Mouse (Mus musculus) myocyte (in vitro differentiated cells): Measurements from ENCODE around the gene Erlin1.

Source experiments
- POLR2A ChIP-seq: IDR thresholded peaks from one replicate; pipeline ENCODE4 v1.6.1; 2011; ENCODE audit warnings: low read depth, mild to moderate bottlenecking, control low read depth, moderate library complexity; ENCODE audit not compliant: insufficient read length
- USF1 ChIP-seq: IDR thresholded peaks from one replicate; pipeline ENCODE4 v1.6.1; 2011; ENCODE audit warnings: low read depth, mild to moderate bottlenecking, control low read depth, moderate library complexity

GRCm38 (mm10) chr19:44067323-44068049, 2.1 kb downstream of the Erlin1 start:
- TF ChIP-seq USF1: no peak
- no peak for TF ChIP-seq POLR2A
